Mouse (Mus musculus): ENCODE measurements around the gene Fgr. TPM values are rescaled to one million over a fixed set of nuclear protein-coding genes. Genes with fewer than 3 reads are reported as not detected.
A peak's percentile ranks its signal among the peaks of the same experiment; 100 is the strongest.

The Fgr gene
- total RNA-seq, 2 experiments from 2014 or later, result 2.4 TPM; not detected in 1

GRCm38 (mm10) chr4:133013266-133013891, 39.5 kb downstream of the Fgr start:
- peak; percentile 8 for ATAC-seq (replicated peaks; ENCODE audit: poor library complexity, severe bottlenecking)

- ATAC-seq (replicated peaks; ENCODE audit: poor library complexity, severe bottlenecking), result no peak
Observed at GRCm38 (mm10) chr4:133014088-133014487, 40.2 kb downstream of the Fgr start.

- ATAC-seq (replicated peaks; ENCODE audit: poor library complexity, severe bottlenecking), result no peak
Observed at GRCm38 (mm10) chr4:133014896-133015709, 41.2 kb downstream of the Fgr start.

GRCm38 (mm10) chr4:133015710-133016651, 42.1 kb downstream of the Fgr start:
- ATAC-seq (replicated peaks; ENCODE audit: poor library complexity, severe bottlenecking), result no peak

- ATAC-seq (replicated peaks; ENCODE audit: poor library complexity, severe bottlenecking), result no peak
Observed at GRCm38 (mm10) chr4:133016677-133017415, 43.0 kb downstream of the Fgr start.

- no peak for ATAC-seq (replicated peaks; ENCODE audit: poor library complexity, severe bottlenecking)
Observed at GRCm38 (mm10) chr4:133017597-133018262, 43.8 kb downstream of the Fgr start.

- no peak for ATAC-seq (replicated peaks; ENCODE audit: poor library complexity, severe bottlenecking)
Observed at GRCm38 (mm10) chr4:133018263-133018798, 44.4 kb downstream of the Fgr start.

- no peak for ATAC-seq (replicated peaks; ENCODE audit: poor library complexity, severe bottlenecking)
Observed at GRCm38 (mm10) chr4:133020721-133021120, 46.8 kb downstream of the Fgr start.

- ATAC-seq (replicated peaks; ENCODE audit: poor library complexity, severe bottlenecking), result no peak
Observed at GRCm38 (mm10) chr4:133021181-133021671, 47.3 kb downstream of the Fgr start.

GRCm38 (mm10) chr4:133022217-133022616, 48.3 kb downstream of the Fgr start:
- no peak for ATAC-seq (replicated peaks; ENCODE audit: poor library complexity, severe bottlenecking)

- ATAC-seq (replicated peaks; ENCODE audit: poor library complexity, severe bottlenecking), result no peak
Observed at GRCm38 (mm10) chr4:133022954-133023635, 49.2 kb downstream of the Fgr start.

- no peak for ATAC-seq (replicated peaks; ENCODE audit: poor library complexity, severe bottlenecking)
Observed at GRCm38 (mm10) chr4:133023636-133024035, 49.7 kb downstream of the Fgr start.

- ATAC-seq (replicated peaks; ENCODE audit: poor library complexity, severe bottlenecking), result no peak
Observed at GRCm38 (mm10) chr4:133024404-133024803, 50.5 kb downstream of the Fgr start.

- ATAC-seq (replicated peaks; ENCODE audit: poor library complexity, severe bottlenecking), result no peak
Observed at GRCm38 (mm10) chr4:133024969-133025685, 51.2 kb downstream of the Fgr start.

GRCm38 (mm10) chr4:133026272-133026671, 52.4 kb downstream of the Fgr start:
- no peak for ATAC-seq (replicated peaks; ENCODE audit: poor library complexity, severe bottlenecking)

GRCm38 (mm10) chr4:133026826-133027375, 53.0 kb downstream of the Fgr start:
- ATAC-seq (replicated peaks; ENCODE audit: poor library complexity, severe bottlenecking), result 0 out of 2 replicates have a peak, but pooled peaks have one; percentile 33

GRCm38 (mm10) chr4:133027721-133028120, 53.8 kb downstream of the Fgr start:
- no peak for ATAC-seq (replicated peaks; ENCODE audit: poor library complexity, severe bottlenecking)
